Mouse (Mus musculus) MEL-GATA-1-ER (cell line): ENCODE measurements around the gene Ptgis.

Source experiments
- DNase-seq: peaks from one replicate; pipeline ENCODE4 v3.0.0-alpha.2; 2012; ENCODE audit warnings: low read depth; ENCODE audit errors: extremely low read depth

Ptgis gene

DNA sequence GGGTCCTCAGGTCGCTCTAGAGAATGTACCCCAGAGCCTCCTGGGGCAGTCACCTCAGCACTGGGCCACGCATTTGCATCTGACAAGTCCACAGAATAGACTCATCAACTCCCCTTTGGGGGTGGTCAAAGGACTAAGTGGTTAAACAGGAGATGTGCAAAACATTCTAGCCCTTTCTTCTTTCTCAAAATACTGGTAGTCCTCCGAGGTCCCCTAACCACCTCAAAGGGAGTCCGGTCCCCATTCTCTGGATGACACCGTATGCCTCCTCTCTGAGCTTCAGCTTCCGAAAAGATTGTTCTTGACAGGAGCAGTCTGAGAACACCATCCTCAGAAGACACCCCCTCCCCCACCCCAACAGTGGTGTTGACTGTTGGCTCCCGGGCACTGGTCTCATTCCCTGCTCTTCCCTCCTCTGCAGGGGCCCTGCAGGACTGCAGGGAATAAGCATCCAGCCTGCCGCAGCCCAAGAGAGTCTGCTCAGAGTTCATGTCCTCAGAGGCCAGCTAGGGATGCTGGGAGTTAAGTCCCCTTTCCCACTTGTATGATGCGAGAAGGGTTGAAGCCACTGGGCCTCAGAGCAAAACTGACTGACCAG is 84.2 kb downstream of the Ptgis start:
- DNase-seq = no peak

DNA sequence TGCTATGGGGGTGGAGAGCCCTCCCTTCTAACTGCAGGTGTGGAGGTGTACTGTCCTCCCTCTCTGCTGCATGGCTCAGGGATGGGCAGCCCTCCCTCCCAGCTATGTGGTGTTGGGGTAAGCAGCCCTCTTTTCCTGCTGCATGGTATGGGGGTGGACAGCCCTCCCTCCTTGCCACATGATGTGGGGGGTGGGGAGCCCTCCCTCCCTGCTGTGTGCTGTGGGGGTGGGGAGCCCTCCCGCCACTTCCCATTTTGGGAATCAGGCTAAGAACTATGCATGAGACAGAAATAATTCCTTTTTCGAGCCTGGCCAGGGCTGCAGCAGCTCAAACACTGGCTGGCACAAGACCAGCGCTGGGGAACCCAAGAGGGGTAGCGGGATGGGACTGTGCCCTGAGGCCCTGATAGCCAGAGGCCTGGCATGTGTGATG is 84.8 kb downstream of the Ptgis start:
- no peak for DNase-seq

DNA sequence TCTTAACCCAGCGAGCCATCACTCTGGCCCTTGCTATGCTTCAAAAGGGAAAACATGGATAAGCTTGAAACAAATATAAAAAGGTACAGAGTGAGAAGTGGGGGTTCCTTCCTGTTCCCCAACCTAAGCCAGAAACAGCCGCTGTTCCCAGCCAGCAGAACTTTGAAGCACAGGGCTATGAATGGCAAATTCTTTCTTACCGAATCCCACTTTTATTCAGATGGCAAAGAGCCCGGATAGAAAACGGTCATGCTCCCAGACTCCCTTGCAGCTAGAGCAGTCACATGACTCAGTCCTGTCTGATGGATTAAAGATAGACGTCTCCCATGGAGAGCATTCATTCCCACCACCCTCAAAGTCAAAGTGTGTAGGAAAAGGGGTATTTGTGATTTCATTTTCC is 89.5 kb downstream of the Ptgis start:
- no peak for DNase-seq

DNA sequence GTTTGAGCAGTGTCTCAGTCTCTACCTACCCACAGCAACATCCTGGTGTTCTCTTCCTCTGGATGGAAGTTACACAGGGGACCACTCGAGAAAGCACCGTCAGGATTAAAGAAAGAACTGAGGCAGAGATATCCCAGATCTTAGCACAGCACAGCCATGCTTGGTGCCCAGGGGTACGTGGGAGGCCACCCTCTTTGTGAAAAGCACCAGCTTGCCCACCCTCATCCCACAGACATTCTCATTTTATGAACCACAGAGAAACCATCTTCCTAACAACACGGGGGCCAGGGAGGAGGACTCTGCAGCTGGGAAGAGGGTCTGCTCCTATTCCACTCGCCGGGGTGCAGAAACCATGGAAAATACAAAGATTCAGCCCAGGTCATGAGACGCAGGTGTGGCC is 90.3 kb downstream of the Ptgis start:
- DNase-seq = no peak

DNA sequence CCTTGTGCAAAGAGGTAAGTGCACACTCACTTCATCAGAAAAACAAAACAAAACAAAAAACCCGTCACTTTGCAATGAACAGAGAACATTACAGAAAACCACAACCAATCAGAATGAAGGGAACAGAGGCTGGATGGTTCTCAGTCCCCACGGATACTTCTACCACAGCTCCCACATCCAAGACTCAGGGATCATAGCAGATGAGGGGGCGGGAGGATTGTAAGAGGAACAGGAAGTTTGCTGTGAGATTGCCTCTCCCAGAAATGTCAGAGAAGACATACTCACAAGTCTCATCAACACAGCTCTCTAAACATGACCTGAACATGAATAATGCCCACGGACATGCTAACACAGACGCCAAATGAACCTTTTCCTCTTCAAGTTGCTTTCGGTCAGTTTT is 91.4 kb downstream of the Ptgis start:
- DNase-seq = no peak

DNA sequence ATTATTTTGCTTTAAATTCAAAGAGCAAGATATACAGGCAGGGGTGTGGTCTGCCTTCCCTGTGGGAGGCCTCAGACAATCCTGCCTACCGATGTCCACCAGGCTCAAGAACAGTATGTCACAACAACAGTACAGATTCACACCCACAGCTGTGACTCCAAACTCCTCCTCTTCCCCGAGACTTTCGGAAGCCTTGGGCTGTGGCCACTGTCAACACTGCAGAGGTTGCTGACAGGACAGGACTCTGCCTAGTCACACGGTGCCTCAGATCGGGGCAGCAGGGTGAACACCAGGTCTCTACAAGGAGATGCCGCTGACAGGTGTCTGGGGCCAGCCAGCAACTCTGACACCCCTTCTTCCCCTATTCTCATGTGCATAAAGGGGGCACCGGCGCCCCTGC is 92.7 kb downstream of the Ptgis start:
- no peak for DNase-seq

DNA sequence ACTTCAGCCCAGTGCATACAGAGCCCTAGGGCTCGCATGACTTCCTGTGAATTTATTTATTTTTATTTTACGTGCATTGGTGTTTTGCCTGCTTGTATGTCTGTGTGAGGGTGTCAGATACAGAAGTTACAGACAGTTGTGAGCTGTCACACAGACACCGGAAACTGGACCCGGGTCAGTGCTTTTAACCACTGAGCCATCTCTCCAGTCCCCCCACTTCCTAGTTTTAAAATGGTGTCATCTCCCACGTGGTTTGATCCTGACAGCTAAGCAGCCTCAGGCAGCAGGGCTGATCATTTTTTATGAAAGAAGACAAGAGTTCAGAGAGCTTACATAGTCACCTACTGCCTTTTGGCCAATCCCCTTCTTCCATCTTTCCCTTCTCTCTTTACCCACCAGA is 94.5 kb downstream of the Ptgis start:
- DNase-seq = no peak

DNA sequence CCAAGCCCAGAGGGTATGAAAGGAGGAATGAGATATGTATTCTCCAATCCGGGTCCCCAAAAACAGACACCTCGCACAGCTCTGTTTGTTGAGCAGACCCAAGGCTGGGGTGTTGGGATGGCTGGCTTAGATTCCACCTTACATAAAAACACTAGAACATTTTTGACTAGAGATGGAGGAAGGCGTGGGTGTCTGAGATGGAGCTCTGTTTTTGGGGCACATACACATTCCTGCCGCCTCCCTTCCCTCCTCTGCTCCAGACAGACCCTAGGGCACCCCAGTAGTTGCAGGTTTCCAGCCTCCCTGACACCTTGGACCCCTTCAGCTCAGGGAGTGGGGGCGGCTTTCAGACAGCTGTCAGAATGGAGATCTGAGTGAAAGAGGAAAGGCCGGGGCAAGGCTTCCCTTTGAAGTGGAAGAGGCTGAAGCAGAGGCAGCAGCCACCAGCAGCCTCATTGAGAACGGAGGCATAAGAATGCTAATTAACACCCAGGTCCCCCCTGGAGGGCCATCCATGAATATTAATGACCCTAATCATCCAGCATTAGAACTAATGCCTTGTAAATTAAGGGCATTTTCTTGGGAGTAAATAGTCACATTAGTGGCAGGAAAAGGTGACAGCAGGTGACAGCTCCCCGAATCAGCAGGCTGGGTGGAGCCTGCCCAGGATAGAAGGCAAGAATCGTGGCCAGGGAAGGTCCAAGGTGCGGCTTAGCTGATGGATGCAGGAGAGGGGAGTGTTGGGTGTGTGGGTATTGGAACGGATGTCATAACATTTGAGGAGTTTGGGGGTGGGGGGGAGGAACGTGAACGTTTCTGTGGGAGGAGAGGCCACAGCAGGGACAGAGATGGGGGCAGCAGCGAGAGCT is 95.7 kb downstream of the Ptgis start:
- no peak for DNase-seq

DNA sequence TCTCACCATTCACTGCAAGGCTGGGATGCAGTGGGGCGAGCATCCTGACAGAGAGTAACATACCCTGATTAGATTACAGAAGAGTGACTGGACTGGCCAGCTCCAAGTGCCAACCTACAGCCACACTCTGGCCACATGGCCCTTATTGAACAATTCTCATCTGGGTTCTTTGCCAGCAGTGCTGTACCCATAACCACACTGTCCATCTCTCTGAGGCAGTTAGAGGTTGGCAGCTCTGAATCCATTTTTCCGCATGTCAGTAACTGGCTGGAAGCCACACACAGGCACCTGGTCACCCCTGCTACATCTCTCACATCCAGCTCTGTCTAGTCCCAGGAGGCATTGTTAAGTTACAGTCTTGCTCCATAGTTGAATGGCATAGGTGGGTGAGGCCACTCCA is 96.5 kb downstream of the Ptgis start:
- no peak for DNase-seq

DNA sequence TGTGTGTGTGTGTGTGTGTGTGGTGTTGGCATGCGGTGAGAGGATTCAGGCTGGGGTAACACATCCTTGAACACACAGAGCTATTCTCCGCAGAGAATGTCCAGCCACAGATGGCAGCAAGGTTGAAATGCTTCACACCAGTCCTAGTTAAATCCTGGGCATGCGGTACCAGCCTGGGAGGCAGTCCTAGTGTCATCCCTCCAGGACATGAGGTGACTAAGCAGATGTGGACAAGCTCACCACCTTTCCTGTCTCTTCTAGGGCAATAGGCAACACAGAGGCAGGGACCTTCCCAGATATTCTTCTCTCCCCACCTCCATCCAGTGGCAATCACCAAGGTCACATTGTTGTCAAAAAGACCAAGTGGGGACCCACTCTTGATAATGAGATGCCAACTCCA is 98.1 kb downstream of the Ptgis start:
- no peak for DNase-seq

DNA sequence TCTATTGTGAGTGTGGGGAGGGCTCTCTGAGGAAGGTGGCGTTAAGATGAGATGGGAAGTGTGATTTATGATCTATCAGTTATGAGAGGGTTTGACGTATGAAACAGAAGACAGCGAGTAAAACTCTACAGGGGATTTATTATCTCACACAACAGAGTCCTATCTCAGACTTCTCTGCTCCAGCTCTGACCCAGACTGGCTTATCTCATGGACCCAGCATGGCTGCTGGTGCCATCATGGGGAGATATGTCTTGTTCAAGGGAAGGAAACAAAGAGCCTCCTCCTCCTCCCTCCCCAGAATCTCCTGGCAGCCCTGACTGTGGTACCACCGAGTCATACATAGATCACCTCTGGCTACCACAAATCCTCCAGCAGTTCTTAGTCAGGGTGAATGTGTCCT is 98.6 kb downstream of the Ptgis start:
- peak; percentile 94 for DNase-seq
